Mouse (Mus musculus): Measurements from ENCODE around the gene Grk3.
A peak's percentile ranks its signal among the peaks of the same experiment; 100 is the strongest.

The Grk3 gene

DNA sequence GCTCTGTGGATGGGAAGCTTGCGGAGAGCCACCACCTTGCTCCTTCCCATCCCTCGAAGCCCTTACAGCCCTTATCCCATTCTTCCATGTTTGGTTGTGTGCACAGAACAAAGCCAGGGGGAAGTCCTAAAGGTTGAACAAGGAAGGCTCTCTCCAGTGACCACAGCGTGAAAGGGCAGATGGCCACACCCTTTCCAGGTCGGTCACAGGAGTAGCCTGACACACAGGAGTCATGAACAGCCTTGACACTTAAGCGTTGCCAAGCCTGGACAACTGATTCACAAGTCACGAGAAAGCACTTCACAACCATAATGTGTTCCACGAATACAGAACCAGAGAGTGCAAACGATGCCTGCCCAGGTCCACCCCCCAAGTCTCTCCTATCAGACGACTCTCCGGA lies 3.7 kb downstream of the Grk3 start:
- no peak for ATAC-seq (ENCODE audit: insufficient number of reproducible peaks, low FRiP score, low TSS enrichment)

- ATAC-seq (ENCODE audit: insufficient number of reproducible peaks, low FRiP score, low TSS enrichment) = no peak
These were observed 6.3 kb downstream of the Grk3 start for GRCm38 (mm10) chr5:113009183-113009820.

DNA sequence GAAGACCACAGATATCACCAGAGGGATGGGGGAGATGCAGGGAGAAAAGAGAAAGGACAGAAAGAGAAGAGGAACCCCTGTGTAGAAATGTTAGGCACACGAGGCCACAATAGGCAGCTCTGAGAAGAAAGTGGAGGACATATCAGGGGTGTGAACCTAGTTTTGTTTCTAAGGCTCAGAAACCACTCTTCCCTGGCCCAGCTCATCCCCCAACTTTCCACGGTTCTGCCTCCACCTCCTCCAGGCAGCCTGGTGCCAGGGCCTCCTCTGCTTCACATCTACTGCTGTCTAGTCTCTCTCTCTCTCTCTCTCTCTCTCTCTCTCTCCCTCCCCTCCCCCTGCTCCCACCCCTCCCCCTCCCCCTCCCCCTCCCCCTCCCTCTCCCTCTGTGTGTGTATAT lies 7.1 kb downstream of the Grk3 start:
- no peak for ATAC-seq (ENCODE audit: insufficient number of reproducible peaks, low FRiP score, low TSS enrichment)

- ATAC-seq (ENCODE audit: insufficient number of reproducible peaks, low FRiP score, low TSS enrichment) = no peak
These were observed 8.6 kb downstream of the Grk3 start for GRCm38 (mm10) chr5:113006997-113007396.

GRCm38 (mm10) chr5:113005941-113006391 lies 9.6 kb downstream of the Grk3 start:
- 0 out of 2 replicates have a peak, but pooled peaks have one; percentile 36 for ATAC-seq (ENCODE audit: insufficient number of reproducible peaks, low FRiP score, low TSS enrichment)

DNA sequence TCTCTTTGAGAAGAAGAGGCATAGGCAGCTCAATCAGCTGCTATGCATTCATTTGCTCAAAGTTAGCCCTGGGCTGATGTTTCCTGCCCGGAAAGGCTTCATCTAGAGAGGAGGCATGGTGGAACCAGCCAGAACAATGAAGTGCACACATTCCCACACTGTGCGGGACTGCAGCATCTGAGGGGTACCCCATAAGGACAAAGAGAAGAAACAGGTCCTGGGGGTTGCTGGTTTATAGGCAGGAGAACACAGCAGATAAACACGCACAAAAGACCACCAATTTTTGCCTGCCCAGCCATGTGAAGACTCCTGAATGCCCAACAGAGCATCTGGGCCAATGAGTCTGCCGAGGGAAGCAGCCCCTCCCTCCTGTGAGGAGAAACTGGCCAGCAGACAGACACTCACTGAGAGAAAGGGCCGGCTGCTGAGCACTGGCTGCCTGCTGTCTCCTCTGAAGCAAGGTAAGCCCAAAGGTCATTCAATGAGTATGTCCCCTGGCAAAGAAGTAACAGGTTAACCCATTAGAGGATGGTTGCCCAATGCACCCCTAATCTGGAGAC lies 12.7 kb downstream of the Grk3 start:
- peak; percentile 40; the same call in 1 of the 2 replicates for ATAC-seq (ENCODE audit: insufficient number of reproducible peaks, low FRiP score, low TSS enrichment)

- ATAC-seq (ENCODE audit: insufficient number of reproducible peaks, low FRiP score, low TSS enrichment) = no peak
These were observed 16.4 kb downstream of the Grk3 start for GRCm38 (mm10) chr5:112999227-112999626.

GRCm38 (mm10) chr5:112997516-112998186 lies 17.9 kb downstream of the Grk3 start:
- ATAC-seq (ENCODE audit: insufficient number of reproducible peaks, low FRiP score, low TSS enrichment) = no peak

DNA sequence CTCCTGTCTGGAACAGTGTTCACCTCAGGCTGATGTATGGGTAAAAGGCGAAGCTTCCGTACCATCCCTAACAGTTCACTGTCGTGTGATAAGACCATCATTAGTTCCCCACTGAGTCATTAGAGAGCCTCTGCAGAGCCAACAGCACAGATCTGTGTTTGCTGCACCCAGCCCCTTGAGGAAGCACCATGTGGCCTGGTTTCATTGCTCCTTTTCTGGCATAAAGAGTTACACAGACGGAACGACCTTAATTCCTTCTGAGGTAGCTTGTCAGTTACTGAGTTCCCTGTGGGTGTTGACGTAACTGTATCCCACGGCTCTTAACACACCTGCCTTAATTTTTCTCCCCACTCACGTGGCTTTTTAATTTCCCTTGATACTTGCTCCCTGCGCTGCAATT lies 24.3 kb downstream of the Grk3 start:
- ATAC-seq (ENCODE audit: insufficient number of reproducible peaks, low FRiP score, low TSS enrichment) = no peak

DNA sequence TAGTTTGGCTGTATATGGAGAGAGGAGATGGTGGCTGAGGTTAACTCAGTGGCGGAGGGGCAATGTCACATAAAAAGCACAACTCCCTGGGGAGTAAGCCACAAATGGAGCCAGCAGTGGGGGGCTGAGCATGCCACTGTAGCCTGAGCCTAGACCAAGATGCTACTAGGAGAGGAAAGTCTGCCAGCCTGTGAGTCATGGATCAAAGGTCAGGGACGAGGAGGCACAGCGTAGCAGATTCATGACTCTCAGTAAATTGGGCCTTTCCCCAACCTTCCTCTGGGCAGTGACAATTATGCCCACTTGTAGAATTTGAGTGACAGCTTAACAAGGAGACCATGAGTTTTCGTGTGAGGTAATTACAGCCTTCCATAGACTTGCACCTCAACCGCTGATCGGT lies 33.7 kb downstream of the Grk3 start:
- no peak for ATAC-seq (ENCODE audit: insufficient number of reproducible peaks, low FRiP score, low TSS enrichment)

- ATAC-seq (ENCODE audit: insufficient number of reproducible peaks, low FRiP score, low TSS enrichment) = no peak
These were observed 35.9 kb downstream of the Grk3 start for GRCm38 (mm10) chr5:112979710-112980109.

GRCm38 (mm10) chr5:112979195-112979594 lies 36.4 kb downstream of the Grk3 start:
- no peak for ATAC-seq (ENCODE audit: insufficient number of reproducible peaks, low FRiP score, low TSS enrichment)

GRCm38 (mm10) chr5:112977089-112977488 lies 38.5 kb downstream of the Grk3 start:
- no peak for ATAC-seq (ENCODE audit: insufficient number of reproducible peaks, low FRiP score, low TSS enrichment)

DNA sequence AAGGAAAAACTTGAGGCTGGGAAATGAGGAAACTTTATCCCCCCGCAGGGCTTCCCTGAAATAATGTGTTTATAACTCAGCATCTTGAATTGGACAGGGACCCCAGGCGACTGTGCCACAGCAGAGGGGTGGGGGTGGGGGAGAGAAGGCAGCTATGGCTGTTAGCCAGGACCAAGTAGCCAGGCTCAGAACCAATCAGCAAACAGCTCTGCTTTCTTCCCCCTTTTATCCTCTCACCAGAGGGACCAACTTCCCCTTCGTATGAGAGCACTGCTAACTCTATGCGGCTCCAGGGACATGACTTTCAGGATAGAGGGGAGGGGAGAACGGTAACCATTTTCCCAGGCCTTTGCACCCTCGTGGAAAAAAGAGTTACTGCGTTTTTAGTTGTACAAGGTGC lies 42.0 kb downstream of the Grk3 start:
- no peak for ATAC-seq (ENCODE audit: insufficient number of reproducible peaks, low FRiP score, low TSS enrichment)

DNA sequence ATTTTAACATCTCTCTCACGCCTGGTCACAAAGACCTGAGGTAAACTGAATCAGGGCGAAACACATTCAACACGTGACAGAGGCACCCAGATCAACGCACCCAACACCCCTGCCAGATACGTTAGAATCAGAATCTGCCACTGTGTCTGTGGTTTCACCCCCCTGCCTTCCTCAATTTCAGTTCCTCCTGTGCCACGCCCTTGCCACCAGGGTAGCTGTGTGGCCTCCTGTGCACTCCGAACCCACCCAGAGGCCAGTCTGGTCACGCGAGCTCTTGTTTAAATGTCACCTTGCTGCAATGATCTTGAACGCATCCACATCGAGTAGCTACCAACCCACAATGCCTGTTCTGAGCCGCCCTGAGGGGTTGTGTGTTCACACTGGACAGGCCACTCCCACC lies 43.3 kb downstream of the Grk3 start:
- no peak for ATAC-seq (ENCODE audit: insufficient number of reproducible peaks, low FRiP score, low TSS enrichment)

DNA sequence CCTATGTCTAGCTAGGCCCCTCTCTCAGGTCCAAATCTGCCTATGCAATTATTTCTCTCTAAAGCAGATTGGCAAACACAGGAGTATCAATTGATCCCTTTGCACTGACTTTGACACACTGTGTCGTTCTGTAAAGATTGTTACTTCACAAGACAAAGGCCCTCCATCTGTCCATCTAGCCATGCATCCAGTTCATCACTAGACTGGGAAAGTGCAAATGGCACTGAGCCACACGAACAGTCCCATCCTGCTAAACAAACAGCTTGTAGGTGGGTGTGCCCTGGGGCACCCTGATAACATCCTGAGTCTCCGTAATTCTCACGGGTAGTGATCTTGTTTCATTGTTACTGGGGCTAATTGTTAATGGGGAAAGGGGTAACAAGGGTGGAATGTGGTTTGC lies 52.1 kb downstream of the Grk3 start:
- no peak for ATAC-seq (ENCODE audit: insufficient number of reproducible peaks, low FRiP score, low TSS enrichment)

DNA sequence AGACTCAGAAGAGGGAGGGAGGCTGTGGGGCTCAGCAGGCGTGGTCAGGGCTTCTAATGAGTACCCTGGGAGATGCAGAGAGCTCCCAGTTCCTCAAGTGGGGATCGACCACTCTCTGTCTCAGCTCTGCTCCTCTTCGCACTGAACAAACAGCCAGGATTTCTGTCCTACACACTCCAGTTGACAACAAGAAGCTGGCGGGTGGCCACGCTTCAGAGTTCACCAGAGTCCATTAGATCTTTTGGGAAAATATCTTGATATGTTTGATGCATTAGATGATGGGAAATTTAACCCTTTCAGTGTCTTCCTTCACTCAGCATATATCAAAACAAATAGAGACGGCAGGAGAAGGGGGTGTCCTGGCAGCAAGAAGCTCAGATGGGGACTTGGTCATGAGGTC lies 53.4 kb downstream of the Grk3 start:
- no peak for ATAC-seq (ENCODE audit: insufficient number of reproducible peaks, low FRiP score, low TSS enrichment)

- no peak for ATAC-seq (ENCODE audit: insufficient number of reproducible peaks, low FRiP score, low TSS enrichment)
These were observed 54.7 kb downstream of the Grk3 start for GRCm38 (mm10) chr5:112960911-112961310.

DNA sequence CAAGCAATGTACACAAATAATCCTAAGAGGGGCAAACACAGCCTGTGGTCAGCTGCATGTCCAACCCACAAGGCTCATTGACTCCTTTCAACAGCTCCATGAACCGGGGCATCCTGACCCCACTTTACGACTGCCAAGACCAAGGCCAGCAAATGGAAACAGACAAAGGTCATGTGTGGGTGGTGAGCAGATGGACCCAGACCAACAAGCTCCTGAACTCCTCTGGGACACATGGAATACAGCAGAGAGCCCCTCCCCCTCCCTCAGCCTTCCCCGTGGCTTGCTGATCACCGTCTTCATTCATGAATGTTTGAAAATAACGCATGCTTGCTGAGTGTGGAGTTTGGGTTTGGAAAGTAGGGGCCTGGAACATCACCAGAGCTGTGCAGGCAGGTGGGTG lies 57.3 kb downstream of the Grk3 start:
- ATAC-seq (ENCODE audit: insufficient number of reproducible peaks, low FRiP score, low TSS enrichment) = no peak

DNA sequence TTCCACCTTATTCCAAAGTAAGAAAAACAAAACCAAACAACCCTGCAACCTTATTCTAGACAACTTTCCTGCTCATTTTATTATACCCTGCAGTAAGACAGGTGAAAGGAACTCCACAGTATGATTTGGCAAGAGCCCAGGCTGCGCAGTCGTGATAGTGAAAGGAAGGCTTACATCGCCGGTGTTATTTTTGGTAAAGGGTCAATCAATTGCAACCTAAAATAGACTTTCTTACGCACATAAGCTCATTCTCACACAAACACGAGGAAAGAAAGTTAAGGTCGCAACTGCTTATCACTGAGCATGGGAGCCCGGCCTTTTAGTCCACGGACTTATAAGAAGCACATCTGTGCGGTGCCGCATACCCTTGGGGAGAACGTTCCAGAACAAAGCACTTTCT lies 58.8 kb downstream of the Grk3 start:
- ATAC-seq (ENCODE audit: insufficient number of reproducible peaks, low FRiP score, low TSS enrichment) = no peak

DNA sequence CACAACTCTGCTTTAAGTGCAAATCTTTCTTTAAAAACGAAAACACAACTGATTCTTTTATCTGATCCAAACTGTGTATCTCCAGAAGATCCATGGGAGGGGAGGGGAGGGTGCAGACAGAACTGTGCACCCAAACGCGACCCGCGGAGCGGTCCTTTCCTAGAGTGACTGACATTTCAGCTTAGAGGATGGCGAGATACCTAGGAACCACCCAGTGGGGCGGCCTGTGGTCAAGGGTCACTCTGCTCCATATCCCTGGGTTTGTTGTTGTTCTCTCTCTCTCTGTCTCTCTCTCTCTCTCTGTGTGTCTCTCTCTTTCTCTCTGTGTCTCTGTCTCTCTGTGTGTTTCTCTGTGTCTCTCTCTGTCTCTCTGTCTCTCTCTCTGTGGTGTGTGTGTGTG lies 59.2 kb downstream of the Grk3 start:
- ATAC-seq (ENCODE audit: insufficient number of reproducible peaks, low FRiP score, low TSS enrichment) = no peak

GRCm38 (mm10) chr5:112950847-112951246 lies 64.7 kb downstream of the Grk3 start:
- no peak for ATAC-seq (ENCODE audit: insufficient number of reproducible peaks, low FRiP score, low TSS enrichment)

All from cerebellum, adult (tissue).